Mouse (Mus musculus) G1E-ER4 (cell line): ENCODE data around the gene Tada2a. TPM values are rescaled to one million over a fixed set of nuclear protein-coding genes. Genes with fewer than 3 reads are reported as not detected.

Source experiments
- GATA1 ChIP-seq: IDR thresholded peaks from one replicate; pipeline ENCODE4 v1.8.0; 2012; ENCODE audit warnings: low read length, inconsistent platforms
- polyA plus RNA-seq: library from polyadenylated mRNA; stranded (reverse); fragments of >175 nt; gene quantifications from 2 replicates; pipeline ENCODE4 v1.2.3, GENCODE M21; 2012

Tada2a gene
- polyA plus RNA-seq, 1 experiment = 2.1 TPM

DNA sequence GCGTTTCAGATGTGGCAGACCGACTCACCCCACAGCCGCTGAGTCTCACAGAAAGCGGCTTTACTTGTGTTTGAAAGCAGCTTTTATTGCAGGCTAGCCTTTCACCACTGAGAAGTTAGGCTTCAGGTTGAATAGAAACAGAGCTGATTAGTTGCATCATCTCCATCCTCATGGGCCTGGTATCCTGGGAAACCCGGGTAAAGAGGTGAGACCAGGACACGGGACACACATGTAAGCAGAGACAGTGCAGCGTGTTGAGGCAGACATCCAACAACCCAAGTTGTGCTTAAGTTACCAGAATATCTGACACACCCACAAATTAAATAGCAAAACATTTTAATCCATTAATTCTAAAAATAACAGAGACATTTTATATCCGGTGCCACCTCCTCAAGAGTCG is 50.8 kb downstream of the Tada2a start:
- TF ChIP-seq GATA1 = no peak

DNA sequence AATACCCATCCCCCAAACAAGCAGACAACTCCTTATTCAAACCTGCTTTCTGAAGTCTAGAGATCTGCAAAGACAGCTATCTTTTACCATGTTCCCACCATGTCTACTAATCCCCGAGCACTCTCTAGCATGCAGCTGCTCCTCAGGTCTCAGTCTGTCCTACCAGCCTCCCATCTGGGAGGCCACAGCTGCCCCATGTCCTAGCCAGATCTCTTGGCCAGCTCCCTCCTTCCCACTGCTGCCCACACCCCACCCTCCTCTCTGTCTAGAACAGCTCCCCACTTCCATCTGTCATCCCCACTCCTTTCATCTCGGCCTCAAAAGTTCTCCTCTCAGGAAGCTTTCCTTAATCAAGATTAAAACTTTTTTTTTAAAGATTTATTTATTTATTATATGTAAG is 52.4 kb downstream of the Tada2a start:
- TF ChIP-seq GATA1 = no peak

DNA sequence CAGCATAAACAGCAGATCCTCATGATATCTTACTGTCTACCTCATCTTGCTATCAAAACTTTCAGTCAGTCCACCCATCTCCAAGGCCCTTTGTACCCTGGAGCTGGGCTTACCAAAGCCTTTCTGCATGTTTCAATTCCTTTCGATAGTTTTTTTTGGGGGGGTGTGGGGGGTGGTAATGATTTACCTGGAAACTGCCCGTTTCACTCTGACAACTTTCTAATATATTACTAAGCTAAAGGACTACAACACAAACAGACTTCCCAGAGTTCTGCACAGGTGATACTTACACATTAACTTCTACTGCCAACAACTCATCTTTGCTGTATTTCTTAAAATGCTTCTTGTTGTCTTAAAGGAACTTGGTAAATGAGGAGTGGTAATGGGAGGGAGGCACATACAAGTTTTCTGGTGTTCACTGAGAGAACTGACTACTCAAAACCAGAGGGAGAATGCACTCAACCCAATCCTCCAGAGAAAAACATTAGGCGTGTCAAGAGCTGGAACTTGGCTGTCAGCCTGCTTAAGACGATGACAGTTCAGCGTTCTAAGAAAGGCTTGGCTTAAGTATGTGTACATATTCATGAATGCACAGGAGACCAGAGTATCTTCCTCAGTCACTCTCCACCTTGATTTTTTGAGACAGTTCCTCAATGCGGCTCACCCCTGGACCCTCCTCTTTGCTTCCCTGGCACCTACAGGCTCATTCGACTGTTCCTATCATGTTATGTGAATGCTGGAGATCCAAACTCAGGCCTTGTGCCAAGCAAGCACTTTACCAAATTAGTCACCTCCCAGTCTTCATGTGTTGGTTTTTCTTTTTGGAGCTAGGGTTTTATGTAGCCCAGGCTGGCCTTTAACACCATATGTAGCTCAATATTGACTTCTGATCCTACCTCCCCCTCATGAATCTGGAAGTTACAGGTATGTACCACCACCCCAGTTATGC is 55.3 kb downstream of the Tada2a start:
- no peak for TF ChIP-seq GATA1

DNA sequence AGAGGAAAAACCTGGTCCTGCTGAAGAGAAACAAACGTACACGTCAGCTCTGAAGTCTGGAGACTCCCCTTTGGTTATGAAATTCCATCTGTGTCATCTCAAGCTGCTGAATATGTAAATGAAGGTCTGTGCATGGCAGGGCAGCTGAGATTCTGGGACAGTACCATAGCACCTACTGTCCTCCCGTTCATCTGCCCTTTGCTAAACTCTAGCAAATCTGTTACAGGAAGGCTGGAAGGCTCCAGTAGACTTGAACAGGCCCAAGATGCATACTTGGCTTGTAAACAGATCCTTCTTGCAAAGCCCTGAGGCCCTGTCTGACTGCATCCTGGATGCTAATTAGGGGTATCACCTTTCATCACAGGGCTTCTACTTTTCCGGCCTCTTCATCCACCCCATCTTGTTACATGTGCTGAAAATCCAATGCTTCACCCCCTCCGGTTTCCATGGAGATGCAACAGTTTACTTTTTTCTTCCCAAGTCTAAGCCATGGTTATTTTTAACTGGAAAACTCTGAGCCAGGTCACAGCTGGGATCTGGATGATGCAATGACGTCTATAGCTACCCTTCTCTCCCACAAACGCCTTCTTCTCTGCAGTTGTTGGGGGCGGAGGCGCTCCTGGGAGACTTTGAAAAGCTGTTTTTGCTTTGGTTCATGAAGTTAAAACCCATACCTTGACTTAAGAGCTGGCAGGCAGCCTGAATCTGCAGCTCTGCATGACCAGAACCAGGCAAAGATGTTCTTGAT is 56.3 kb downstream of the Tada2a start:
- TF ChIP-seq GATA1 = no peak

DNA sequence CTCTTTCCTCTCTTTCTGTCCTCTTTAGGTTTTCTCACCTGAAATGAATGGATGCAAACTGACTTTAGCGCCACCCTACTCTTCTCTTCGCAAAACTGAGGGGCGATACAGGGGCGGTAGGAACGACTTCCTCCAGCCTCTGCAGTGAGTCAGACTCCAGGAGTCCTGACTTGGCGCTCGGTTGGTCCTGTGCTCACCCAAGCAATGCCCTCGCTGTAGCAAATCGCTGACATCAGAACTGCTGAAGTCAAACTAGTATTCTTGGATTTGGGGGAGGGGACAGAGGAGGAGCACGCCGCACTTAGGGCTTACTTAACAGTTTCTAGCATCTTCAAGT is 60.4 kb downstream of the Tada2a start, which contains the start of gene Dusp14:
Gene Dusp14, minus strand, starts transcription at position 228 of the 337 bp plus-strand sequence.
- no peak for TF ChIP-seq GATA1

DNA sequence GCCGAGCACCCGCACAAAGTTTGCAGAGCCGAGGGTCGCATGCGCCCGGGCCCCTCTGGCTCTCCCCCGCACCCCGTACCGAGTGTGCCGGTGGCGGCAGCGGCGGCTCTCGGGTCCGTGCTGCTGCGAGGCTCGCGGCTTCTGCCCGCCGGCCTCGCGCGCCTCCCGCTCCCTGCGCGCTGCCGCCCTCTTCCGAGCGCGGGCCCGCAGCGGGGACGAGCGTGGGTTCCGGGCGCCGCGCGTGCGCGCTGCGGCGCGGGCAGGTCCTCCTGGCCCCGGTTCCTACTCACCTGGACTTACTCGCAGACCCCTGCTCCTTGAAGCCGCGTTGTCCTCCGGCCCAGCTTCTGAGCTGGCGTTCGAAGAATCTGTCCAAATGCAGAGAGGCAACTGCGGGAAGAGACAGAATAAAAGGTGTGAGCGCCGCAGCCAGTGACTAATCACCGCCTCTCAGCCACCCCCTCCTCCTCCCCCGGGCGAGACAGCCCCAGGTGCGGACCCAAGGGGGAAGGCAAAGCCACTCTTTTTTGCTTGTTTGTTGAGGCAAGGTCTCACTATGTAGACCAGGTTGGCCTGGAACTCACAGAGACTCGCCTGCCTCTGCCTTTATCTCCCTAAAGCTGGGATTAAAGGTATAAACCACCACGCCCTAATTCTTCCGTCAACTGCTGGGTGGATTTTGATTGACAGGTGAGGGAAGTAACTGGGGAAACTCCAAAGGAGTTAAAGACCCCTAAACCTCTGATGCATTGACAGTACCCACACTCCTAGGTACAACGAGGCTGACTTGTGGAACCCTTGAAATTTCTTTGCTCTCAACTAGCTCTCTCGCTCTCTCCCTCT is 61.0 kb downstream of the Tada2a start:
- no peak for TF ChIP-seq GATA1

DNA sequence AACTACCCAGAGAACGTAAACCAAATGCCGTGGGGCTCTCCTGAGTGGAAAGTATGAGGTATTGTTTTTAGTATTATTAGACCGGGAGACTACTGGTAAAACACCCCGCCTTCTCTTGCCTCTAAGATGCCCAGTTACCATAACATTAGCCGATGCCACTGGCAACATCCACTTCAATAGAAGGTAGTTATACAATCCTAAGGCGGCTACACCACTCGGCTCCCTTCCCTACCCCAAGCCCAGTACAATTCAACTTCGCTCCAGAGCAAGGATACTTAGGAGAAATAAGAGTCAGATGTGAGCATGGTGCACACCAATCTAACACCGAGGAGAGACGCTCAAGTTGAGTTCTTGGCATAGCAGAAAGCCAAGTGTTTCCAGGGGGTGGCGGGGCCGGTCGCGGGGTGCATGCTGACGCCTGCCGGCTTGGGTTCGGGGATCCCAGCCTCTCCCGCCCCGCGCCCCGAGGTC is 61.6 kb downstream of the Tada2a start:
- no peak for TF ChIP-seq GATA1

DNA sequence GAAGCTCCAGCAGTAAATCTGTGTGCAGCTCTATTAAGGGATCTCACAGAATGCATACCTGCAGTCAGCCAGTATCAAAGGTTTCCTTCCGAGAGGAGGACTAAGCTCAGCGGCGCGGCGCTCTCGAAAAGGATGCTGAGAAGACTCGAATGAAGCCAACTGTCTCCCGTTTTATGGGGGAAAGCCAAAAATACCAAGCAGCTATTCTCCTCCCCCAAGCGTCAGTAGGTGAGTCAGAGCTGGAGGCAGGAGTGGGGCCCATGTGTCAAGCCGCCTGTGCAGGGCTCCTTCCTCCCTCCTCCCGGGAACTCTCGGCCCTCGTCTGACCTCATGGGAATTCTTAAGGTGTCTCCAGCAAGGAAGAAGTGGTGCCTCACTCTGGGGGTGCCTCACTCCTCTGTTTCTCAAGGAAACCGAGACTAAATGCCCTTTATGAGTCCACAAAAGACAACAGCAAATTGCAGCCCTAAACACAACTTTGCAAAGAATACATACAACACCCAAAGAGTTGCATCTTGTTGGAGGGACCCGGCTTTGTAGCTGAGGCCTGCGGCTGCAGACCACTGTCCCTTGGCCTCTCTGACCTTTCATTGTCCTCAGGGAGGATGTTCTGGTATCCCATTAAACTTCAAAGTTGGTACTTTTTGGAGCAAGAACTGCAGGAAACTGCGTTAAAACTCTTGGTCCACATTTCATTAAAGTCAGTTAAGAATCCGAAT is 62.3 kb downstream of the Tada2a start:
- no peak for TF ChIP-seq GATA1

DNA sequence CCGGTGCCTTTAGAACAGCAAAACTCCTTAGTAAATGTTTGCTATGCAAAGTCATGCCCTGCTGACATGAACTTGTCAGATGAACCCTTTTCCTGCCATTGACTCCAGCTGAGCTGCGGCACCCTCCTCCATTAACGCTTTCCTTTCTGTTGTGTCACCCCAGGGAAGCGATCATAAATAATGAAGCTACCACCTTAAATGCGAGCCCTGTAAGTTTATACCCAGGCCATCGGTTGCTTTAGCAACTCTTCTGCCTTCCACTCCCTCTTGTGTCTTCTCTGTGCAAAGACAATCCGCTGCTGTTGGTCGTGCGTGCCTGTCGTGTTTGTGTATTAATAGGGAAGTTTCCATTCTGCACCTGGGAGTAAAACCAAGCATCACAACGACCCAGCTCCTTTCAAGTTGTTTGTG is 63.3 kb downstream of the Tada2a start:
- TF ChIP-seq GATA1 = no peak

DNA sequence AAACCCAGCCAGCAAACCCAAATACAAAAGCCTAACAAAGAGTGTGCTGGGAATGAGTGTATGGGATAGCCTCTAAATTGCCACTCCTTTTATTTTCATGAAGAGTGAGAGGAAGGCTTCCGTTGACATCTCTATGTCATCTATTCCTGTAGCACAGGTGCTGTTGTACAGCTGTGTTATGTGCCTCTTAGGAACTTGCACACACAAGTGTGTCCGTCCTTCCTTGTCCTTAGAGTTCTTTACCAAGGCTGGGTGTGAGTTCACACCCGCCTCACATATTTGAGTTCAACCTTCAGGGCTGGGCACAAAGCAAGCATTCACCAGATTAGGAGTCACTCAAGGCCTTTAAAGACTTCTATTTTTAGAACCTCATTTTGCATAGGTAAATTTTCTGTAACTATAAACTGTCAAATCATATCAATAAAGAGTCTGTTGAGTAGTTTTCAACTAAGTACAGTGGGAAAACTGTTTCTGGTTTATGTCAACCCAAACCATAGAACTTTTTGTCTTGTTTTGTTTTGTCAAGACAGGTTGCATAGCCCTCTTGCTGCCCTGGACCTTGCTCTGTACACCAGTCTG is 65.7 kb downstream of the Tada2a start:
- TF ChIP-seq GATA1 = no peak

DNA sequence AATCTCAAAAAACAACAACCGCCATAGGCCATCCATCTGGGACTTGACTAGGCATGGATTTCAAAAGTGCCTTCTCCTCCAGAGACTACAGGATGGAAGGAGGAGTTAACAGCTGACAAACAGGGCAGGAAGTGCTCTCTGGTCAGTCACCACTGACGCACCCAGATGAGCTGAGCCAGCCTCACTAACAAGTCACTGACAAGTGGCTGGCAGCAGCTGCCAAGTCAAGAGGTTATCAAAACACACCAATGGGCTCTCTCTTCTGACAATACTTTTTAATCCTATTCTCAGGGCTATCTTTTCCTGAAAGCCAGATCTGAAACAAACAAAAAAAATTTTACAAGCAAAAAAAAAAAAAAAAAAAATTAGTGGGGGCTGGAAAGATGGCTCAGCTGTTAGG is 66.6 kb downstream of the Tada2a start:
- no peak for TF ChIP-seq GATA1

DNA sequence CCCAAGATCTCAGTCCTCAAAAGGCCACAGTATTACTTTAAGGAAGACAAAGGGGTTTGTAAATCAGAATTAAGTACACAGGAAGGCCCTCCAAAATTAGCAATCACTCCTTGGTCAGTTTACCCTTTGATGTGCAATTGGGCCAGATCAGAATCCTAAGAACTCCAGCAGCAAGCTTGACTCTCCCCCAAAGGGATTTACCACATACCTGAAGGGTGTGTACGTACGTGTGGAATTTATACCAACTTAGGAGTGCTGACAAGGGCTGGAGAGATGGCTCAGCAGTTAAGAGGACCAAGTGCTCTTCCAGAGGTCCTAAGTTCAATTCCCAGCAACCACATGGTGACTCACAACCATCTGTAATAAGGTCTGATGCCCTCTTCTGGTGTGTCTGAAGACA is 67.5 kb downstream of the Tada2a start:
- no peak for TF ChIP-seq GATA1

DNA sequence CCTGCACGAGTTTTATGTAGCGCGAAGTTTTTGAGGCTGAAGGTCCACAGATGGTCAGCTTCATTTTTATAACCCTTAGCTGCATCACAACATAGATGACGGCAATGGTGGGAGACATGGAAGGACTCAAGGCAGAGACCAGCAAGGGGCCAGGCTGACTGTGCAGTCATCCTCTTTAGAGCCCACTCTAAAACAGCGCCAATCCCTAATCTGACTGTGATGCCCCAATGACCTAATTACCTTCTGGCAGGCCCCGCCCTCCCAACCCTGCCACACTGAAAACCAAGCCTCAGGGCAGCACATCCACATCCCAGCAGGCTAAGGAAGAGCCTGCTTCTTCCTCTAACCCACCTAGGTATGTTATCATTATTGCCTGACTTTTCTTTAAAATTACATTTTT is 68.8 kb downstream of the Tada2a start:
- TF ChIP-seq GATA1 = no peak

DNA sequence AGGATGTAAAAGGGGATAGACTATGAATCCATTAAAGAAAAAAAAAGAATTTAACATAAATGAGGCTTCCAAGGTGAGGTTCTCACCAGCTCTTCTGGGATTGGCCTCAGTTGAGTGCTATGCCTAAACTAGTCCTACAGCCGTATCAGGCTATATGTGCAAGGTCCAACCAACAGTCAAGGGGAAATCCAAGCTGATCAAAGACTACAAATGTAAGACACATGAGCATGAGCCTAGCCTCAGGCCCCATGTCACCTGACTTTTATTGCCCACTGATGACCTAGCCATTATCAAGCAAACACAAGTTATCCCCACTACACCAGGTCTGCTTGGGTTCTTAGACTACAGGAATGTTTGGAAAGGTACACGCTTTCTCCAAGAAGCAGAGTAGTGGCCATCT is 69.6 kb downstream of the Tada2a start:
- TF ChIP-seq GATA1 = no peak

DNA sequence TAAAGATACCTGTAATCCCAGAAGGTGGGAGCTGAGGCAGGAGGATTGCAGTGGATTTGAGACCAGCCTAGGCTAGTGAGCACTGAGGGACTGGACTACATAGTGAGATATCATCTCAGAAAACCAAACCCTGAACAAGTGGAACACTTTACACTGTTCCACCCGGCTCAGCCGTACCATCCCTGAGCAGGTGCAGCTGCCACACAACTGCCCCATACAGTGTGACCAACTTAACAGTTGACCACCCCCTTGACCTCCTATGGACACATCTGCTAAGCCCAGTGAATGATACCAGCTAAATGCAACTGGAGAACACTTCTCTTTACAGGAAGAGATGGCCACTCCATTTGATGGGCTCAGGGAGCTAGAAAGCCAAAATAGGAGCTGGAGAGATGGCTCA is 72.0 kb downstream of the Tada2a start:
- TF ChIP-seq GATA1 = no peak
